ENCODE assay signal across 19 mouse cellular contexts in genomic region chr13:104042738-104043137, GRCm38 (mm10).
DNase-seq lines count a peak whose midpoint lies in the region; ATAC-seq lines count a peak whose summit lies in the region.
"Had no signal": no experiment of that assay in that cellular context is flagged by ENCODE, and none has a peak within 500 bp of the region (broad histone marks: within the 10 kb centered on the region; RNA-seq: fewer than 3 reads in every experiment).

No protein-coding gene starts in this region.

- H3K9me3 ChIP-seq in embryonic facial prominence, embryonic 10.5 days: no peaks in the 10 kb centered on the region
- H3K9me3 ChIP-seq: forebrain, embryonic 13.5 days; heart, embryonic 15.5 days; hindbrain, embryonic 10.5 days; liver, embryonic 15.5 days; midbrain, embryonic 13.5 days had no signal

- WGBS in embryonic facial prominence, embryonic 10.5 days: 87% methylated on average over 8 of the region's 8 CpGs

- H3K27ac ChIP-seq in embryonic facial prominence, embryonic 10.5 days (replicated peaks): peak overlapping the region; percentile 48; the same call in 1 of the 2 replicates
- H3K27ac ChIP-seq: forebrain, embryonic 13.5 days; heart, embryonic 15.5 days; hindbrain, embryonic 10.5 days; liver, embryonic 15.5 days; midbrain, embryonic 13.5 days had no signal

- H3K36me3 ChIP-seq in embryonic facial prominence, embryonic 10.5 days (replicated peaks): peaks cover 13% of the 10 kb centered on the region
- H3K36me3 ChIP-seq: heart, embryonic 15.5 days; hindbrain, embryonic 10.5 days; liver, embryonic 15.5 days had no signal

- H3K4me3 ChIP-seq in embryonic facial prominence, embryonic 10.5 days: no peak overlapping the region
- H3K4me3 ChIP-seq: forebrain, embryonic 13.5 days; heart, embryonic 15.5 days; hindbrain, embryonic 10.5 days; liver, embryonic 15.5 days; midbrain, embryonic 13.5 days; myocyte had no signal

- intact Hi-C loops in heart, postnatal 25 days (cut with DNase I): no loop called here

- peak; percentile 31 to 56 for DNase-seq in lung, adult 18-20 months
- no peak for DNase-seq in lung, postnatal 10 days
- DNase-seq in embryonic facial prominence, embryonic 10.5 days (ENCODE audit: low spot score): no peak
- DNase-seq in spleen, postnatal 36 days (ENCODE audit: low spot score in 2 of 2): peak; percentile 56 to 58
- peak; percentile 63 for DNase-seq in thymus, postnatal 25 days
- no peak for DNase-seq in gastrocnemius, postnatal 4 days (ENCODE audit: low spot score in 2 of 2)
- DNase-seq in heart, postnatal 25 days (ENCODE audit: low spot score): no peak
- DNase-seq: adrenal gland, adult 8-10 months; cerebellum, postnatal 25 days; heart, adult 11 months; kidney, adult 9 months had no signal

- no peak for ATAC-seq in frontal cortex, adult (ENCODE audit: low TSS enrichment)
- ATAC-seq: forebrain, embryonic 13.5 days; midbrain, embryonic 13.5 days had no signal

- H3K27me3 ChIP-seq in embryonic facial prominence, embryonic 10.5 days (replicated peaks; ENCODE audit: low read depth, poor library complexity, severe bottlenecking): no peaks in the 10 kb centered on the region
- H3K27me3 ChIP-seq: CH12.LX; forebrain, embryonic 13.5 days; heart, embryonic 15.5 days; liver, embryonic 15.5 days; midbrain, embryonic 13.5 days had no signal

- H3K4me1 ChIP-seq in embryonic facial prominence, embryonic 10.5 days: peaks cover 9% of the 10 kb centered on the region

Comparison
In these comparisons a context has a peak if more than half of its experiments do, and no peak if none do; other contexts are left out.
1. DNase-seq: peak in lung, adult 18-20 months (2 of 2), spleen, postnatal 36 days (2 of 2) and thymus, postnatal 25 days (single experiment); none in lung, postnatal 10 days (single experiment), embryonic facial prominence, embryonic 10.5 days (single experiment), gastrocnemius, postnatal 4 days (0 of 2) and heart, postnatal 25 days (single experiment).